Mouse (Mus musculus) layer of hippocampus, adult 11-12 months (tissue): ENCODE measurements around the gene Tspoap1.
A peak's percentile ranks its signal among the peaks of the same experiment; 100 is the strongest.

Source experiments
- DNase-seq: peaks from one replicate; pipeline ENCODE4 v3.0.0; 2022; ENCODE audit warnings: low spot score

Gene Tspoap1

GRCm38 (mm10) chr11:87814831-87815230 lies 54.5 kb downstream of the Tspoap1 start:
- DNase-seq = no peak

GRCm38 (mm10) chr11:87816707-87817442 lies 56.5 kb downstream of the Tspoap1 start:
- DNase-seq = peak; percentile 43

GRCm38 (mm10) chr11:87817443-87817773 lies 57.1 kb downstream of the Tspoap1 start:
- no peak for DNase-seq

GRCm38 (mm10) chr11:87821502-87821901 lies 61.2 kb downstream of the Tspoap1 start:
- DNase-seq = peak; percentile 37

- no peak for DNase-seq
These were observed 68.0 kb downstream of the Tspoap1 start, which contains the start of gene Lpo for GRCm38 (mm10) chr11:87828239-87828900. Lpo (minus strand) TSS chr11:87828289.
